In the genomic region with DNA sequence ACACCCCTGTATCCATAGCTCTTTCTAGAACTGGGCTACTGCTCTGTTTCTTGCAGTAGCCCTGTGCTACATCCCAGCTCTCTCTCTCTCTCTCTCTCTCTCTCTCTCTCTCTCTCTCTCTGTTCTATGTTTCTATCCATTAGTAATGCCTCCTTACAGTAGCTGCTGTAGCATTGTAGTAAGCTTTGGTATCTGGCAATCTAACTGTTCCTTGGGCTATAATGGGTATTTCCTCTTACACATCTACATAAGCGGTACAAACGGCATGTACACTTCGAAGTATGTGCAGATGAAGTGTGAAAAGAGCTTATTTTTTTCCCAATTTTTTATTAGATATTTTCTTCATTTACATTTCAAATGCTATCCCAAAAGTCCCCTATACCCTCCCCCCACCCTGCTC, we compare ENCODE assay signal across 38 mouse cellular contexts. TPM values are rescaled to one million over a fixed set of nuclear protein-coding genes. Genes with fewer than 3 reads are reported as not detected.
"Had no signal": no experiment of that assay in that cellular context is flagged by ENCODE, and none has a peak within 500 bp of the region (broad histone marks: within the 10 kb centered on the region; RNA-seq: fewer than 3 reads in every experiment).

No protein-coding gene starts in this region.

- DNase-seq: gastrocnemius, adult 2 months; gastrocnemius, postnatal 10 days; gastrocnemius, postnatal 25 days; heart, adult 18-20 months; heart, postnatal 10 days; kidney, adult 11 months; kidney, adult 2 months; kidney, adult 9 months; kidney, postnatal 14 days; kidney, postnatal 36 days; layer of hippocampus, adult 9-11 months; layer of hippocampus, postnatal 36 days; left cerebral cortex, postnatal 4 days had no signal

- H3K27me3 ChIP-seq: heart, embryonic 13.5 days; heart, embryonic 15.5 days; hindbrain, embryonic 12.5 days; kidney, embryonic 15.5 days; limb, embryonic 13.5 days; limb, embryonic 15.5 days had no signal

- H3K4me3 ChIP-seq: gastrocnemius, adult 2 months; heart, embryonic 13.5 days; heart, embryonic 15.5 days; hindbrain, embryonic 10.5 days; hindbrain, embryonic 12.5 days; kidney, embryonic 15.5 days; limb, embryonic 13.5 days; limb, embryonic 15.5 days had no signal

- H3K36me3 ChIP-seq: hindbrain, embryonic 10.5 days; hindbrain, embryonic 12.5 days; kidney, embryonic 15.5 days; limb, embryonic 13.5 days; limb, embryonic 15.5 days had no signal

- ATAC-seq: hindbrain, embryonic 16.5 days; inflammation-experienced regulatory T-cells, adult 6 months had no signal

- H3K9me3 ChIP-seq: heart, embryonic 13.5 days; heart, embryonic 15.5 days; hindbrain, embryonic 10.5 days; hindbrain, embryonic 12.5 days; kidney, embryonic 15.5 days; limb, embryonic 13.5 days; limb, embryonic 15.5 days had no signal

- H3K27ac ChIP-seq: heart, embryonic 13.5 days; heart, embryonic 15.5 days; hindbrain, embryonic 10.5 days; hindbrain, embryonic 12.5 days; hindbrain, embryonic 14.5 days; kidney, embryonic 15.5 days; kidney, postnatal 0 days; limb, embryonic 13.5 days; limb, embryonic 15.5 days; liver, embryonic 14.5 days had no signal

- H3K4me2 ChIP-seq: heart, embryonic 11.5 days; heart, embryonic 13.5 days; heart, embryonic 15.5 days; hindbrain, embryonic 12.5 days; hindbrain, embryonic 14.5 days; kidney, embryonic 15.5 days; limb, embryonic 13.5 days; limb, embryonic 15.5 days; liver, embryonic 11.5 days had no signal

- H3K9ac ChIP-seq: heart, embryonic 13.5 days; heart, embryonic 15.5 days; hindbrain, embryonic 12.5 days; hindbrain, embryonic 14.5 days; kidney, embryonic 15.5 days; limb, embryonic 13.5 days; limb, embryonic 15.5 days; liver, embryonic 14.5 days had no signal

RNA-seq across cellular contexts. Expression of a gene that starts 17.9 kb away (rescaled TPM):
- total RNA-seq: granulocyte monocyte progenitor cell, adult 5-6 weeks had no signal

RNA-seq across cellular contexts. Expression of a gene that starts 33.1 kb away (rescaled TPM):
- total RNA-seq: gastrocnemius, adult 2 months; gastrocnemius, postnatal 10 days; gastrocnemius, postnatal 25 days; gastrocnemius, postnatal 4 days; granulocyte monocyte progenitor cell, adult 5-6 weeks; heart, postnatal 10 days; heart, postnatal 25 days; layer of hippocampus, adult 18-20 months; layer of hippocampus, postnatal 14 days; layer of hippocampus, postnatal 36 days; left cerebral cortex, adult 18-20 months; left cerebral cortex, adult 8-10 months; left cerebral cortex, postnatal 10 days; left cerebral cortex, postnatal 4 days had no signal
- polyA plus RNA-seq: frontal cortex, adult 2 months; hindbrain, embryonic 10.5 days; hindbrain, embryonic 12.5 days; hindbrain, embryonic 14.5 days; hindbrain, embryonic 16.5 days; inflammation-experienced regulatory T-cells, adult 6 months; kidney, adult 2 months; kidney, embryonic 15.5 days; kidney, postnatal 0 days; large intestine, adult 2 months; limb, embryonic 11.5 days; limb, embryonic 13.5 days; liver, embryonic 11.5 days; liver, embryonic 14.5 days had no signal

RNA-seq across cellular contexts. Expression of a gene that starts 38.0 kb away (rescaled TPM):
- total RNA-seq: gastrocnemius, adult 2 months; gastrocnemius, postnatal 25 days; granulocyte monocyte progenitor cell, adult 5-6 weeks; heart, postnatal 10 days; heart, postnatal 25 days had no signal
- polyA plus RNA-seq: limb, embryonic 15.5 days had no signal

RNA-seq across cellular contexts. Expression of a gene that starts 53.0 kb away (rescaled TPM):
- total RNA-seq: granulocyte monocyte progenitor cell, adult 5-6 weeks had no signal
